Comparison of ENCODE assay signal across 10 mouse cellular contexts in genomic region chr10:73011874-73012273, GRCm38 (mm10).
DNase-seq lines count a peak whose midpoint lies in the region; ATAC-seq and TF ChIP-seq lines count a peak whose summit lies in the region.
"Had no signal": no experiment of that assay in that cellular context is flagged by ENCODE, and none has a peak within 500 bp of the region (broad histone marks: within the 10 kb centered on the region; RNA-seq: fewer than 3 reads in every experiment).

No protein-coding gene starts in this region.

- no peaks in the 10 kb centered on the region for H3K4me1 ChIP-seq in lung, postnatal 0 days (ENCODE audit: insufficient read depth, low read depth, low read length)
- H3K4me1 ChIP-seq: liver, embryonic 15.5 days had no signal

- TF ChIP-seq EP300 in lung, postnatal 0 days (IDR thresholded peaks at IDR 0.05): no peak

- no peaks in the 10 kb centered on the region for H3K9me3 ChIP-seq in lung, postnatal 0 days (ENCODE audit: low read length)
- H3K9me3 ChIP-seq: liver, embryonic 15.5 days had no signal

- ATAC-seq in lung, postnatal 0 days: no peak

- no peak overlapping the region for H3K4me3 ChIP-seq in lung, postnatal 0 days (ENCODE audit: low read depth, low read length)
- H3K4me3 ChIP-seq: liver, embryonic 15.5 days had no signal

- TF ChIP-seq CTCF in lung, postnatal 0 days (IDR thresholded peaks at IDR 0.05): peak; percentile 47

- H3K27ac ChIP-seq in lung, postnatal 0 days (ENCODE audit: low read length): no peak overlapping the region
- H3K27ac ChIP-seq: liver, embryonic 15.5 days had no signal

- H3K4me2 ChIP-seq in lung, postnatal 0 days (replicated peaks; ENCODE audit: low read depth, low read length): no peak overlapping the region
- H3K4me2 ChIP-seq: liver, embryonic 15.5 days had no signal

- DNase-seq in frontal cortex, postnatal 36 days (ENCODE audit: low spot score in 2 of 2): peak; percentile 6 to 26
- DNase-seq in frontal cortex, postnatal 25 days (ENCODE audit: low spot score in 2 of 2): no peak
- DNase-seq in lung, postnatal 0 days (ENCODE audit: low spot score): no peak
- DNase-seq in lung, postnatal 25 days (ENCODE audit: low spot score): no peak
- peak; percentile 53 for DNase-seq in ZHBTc4 (ENCODE audit: low read depth, low spot score)
- DNase-seq in retina, postnatal 7 days (ENCODE audit: low read depth, low spot score): peak; percentile 9
- no peak for DNase-seq in urinary bladder, postnatal 36 days (ENCODE audit: low spot score in 2 of 2)
- no peak for DNase-seq in heart, postnatal 4 days
- DNase-seq: cerebellum, adult 2 months had no signal

- no peak overlapping the region for H3K9ac ChIP-seq in lung, postnatal 0 days (replicated peaks; ENCODE audit: low read depth)
- H3K9ac ChIP-seq: liver, embryonic 15.5 days had no signal

- WGBS in lung, postnatal 0 days: 69% methylated on average over 5 of the region's 5 CpGs

- no peaks in the 10 kb centered on the region for H3K27me3 ChIP-seq in lung, postnatal 0 days (replicated peaks; ENCODE audit: insufficient read depth, low read length)
- H3K27me3 ChIP-seq: liver, embryonic 15.5 days had no signal

- H3K36me3 ChIP-seq in lung, postnatal 0 days (ENCODE audit: insufficient read depth, low read length): no peaks in the 10 kb centered on the region
- H3K36me3 ChIP-seq: liver, embryonic 15.5 days had no signal

Comparison
In these comparisons a context has a peak if more than half of its experiments do, and no peak if none do; other contexts are left out.
1. DNase-seq: peak in frontal cortex, postnatal 36 days (2 of 2), ZHBTc4 (single experiment) and retina, postnatal 7 days (single experiment); none in frontal cortex, postnatal 25 days (0 of 2), lung, postnatal 0 days (single experiment), lung, postnatal 25 days (single experiment), urinary bladder, postnatal 36 days (0 of 2) and heart, postnatal 4 days (single experiment).